Mouse (Mus musculus) neural tube, embryonic 13.5 days (tissue): ENCODE results near the gene Rragd. TPM values are rescaled to one million over a fixed set of nuclear protein-coding genes. Genes with fewer than 3 reads are reported as not detected.

ENCODE experiments used
- ATAC-seq: fragments of 200-750 bp; cut with Nextera tagmentation; 2 replicates; pipeline ENCODE4 v1.8.0; 2017; ENCODE audit warnings: low read depth, mild to moderate bottlenecking, moderate TSS enrichment, moderate library complexity
- H3K27ac ChIP-seq: fragments of 300-500 bp; sonication (generic); replicated peaks from 2 replicates; pipeline ENCODE4 v1.5.1; 2015; ENCODE audit warnings: moderate library complexity, mild to moderate bottlenecking, inconsistent platforms
- H3K27me3 ChIP-seq: fragments of 300-500 bp; sonication (generic); 2 replicates; pipeline ENCODE4 v1.6.1; 2015; ENCODE audit warnings: mild to moderate bottlenecking, inconsistent platforms
- H3K36me3 ChIP-seq: fragments of 300-500 bp; sonication (generic); 2 replicates; pipeline ENCODE4 v1.6.1; 2015; ENCODE audit warnings: mild to moderate bottlenecking, inconsistent platforms
- H3K4me1 ChIP-seq: fragments of 300-500 bp; sonication (generic); replicated peaks from 2 replicates; pipeline ENCODE4 v1.6.1; 2015; ENCODE audit warnings: inconsistent platforms
- H3K4me2 ChIP-seq: fragments of 300-500 bp; sonication (generic); 2 replicates; pipeline ENCODE4 v1.6.1; 2015; ENCODE audit warnings: inconsistent platforms, mild to moderate bottlenecking, moderate library complexity
- H3K4me3 ChIP-seq: fragments of 300-500 bp; sonication (generic); 2 replicates; pipeline ENCODE4 v1.5.1; 2015; ENCODE audit warnings: mild to moderate bottlenecking, inconsistent platforms
- H3K9ac ChIP-seq: fragments of 300-500 bp; sonication (generic); 2 replicates; pipeline ENCODE4 v1.6.1; 2015; ENCODE audit warnings: moderate library complexity, mild to moderate bottlenecking, inconsistent platforms
- H3K9me3 ChIP-seq: fragments of 300-500 bp; sonication (generic); 2 replicates; pipeline ENCODE4 v1.6.1; 2016; ENCODE audit warnings: inconsistent platforms
- WGBS: fragments of 180-500 bp; shearing (Covaris S2); methylation state at CpG from one replicate; pipeline ENCODE4 v1.1.7; 2015; 5-methylcytosine and 5-hydroxymethylcytosine counted together
- polyA plus RNA-seq: library from polyadenylated mRNA; unstranded; fragments of >200 nt; fragmentation: Nextera tagmentation; extraction: Ambion mirVana; gene quantifications from 2 replicates; pipeline ENCODE4 v1.2.1, GENCODE M21; 2015

The Rragd gene
- polyA plus RNA-seq, 1 experiment from 2014 or later, result 41.3 TPM

DNA sequence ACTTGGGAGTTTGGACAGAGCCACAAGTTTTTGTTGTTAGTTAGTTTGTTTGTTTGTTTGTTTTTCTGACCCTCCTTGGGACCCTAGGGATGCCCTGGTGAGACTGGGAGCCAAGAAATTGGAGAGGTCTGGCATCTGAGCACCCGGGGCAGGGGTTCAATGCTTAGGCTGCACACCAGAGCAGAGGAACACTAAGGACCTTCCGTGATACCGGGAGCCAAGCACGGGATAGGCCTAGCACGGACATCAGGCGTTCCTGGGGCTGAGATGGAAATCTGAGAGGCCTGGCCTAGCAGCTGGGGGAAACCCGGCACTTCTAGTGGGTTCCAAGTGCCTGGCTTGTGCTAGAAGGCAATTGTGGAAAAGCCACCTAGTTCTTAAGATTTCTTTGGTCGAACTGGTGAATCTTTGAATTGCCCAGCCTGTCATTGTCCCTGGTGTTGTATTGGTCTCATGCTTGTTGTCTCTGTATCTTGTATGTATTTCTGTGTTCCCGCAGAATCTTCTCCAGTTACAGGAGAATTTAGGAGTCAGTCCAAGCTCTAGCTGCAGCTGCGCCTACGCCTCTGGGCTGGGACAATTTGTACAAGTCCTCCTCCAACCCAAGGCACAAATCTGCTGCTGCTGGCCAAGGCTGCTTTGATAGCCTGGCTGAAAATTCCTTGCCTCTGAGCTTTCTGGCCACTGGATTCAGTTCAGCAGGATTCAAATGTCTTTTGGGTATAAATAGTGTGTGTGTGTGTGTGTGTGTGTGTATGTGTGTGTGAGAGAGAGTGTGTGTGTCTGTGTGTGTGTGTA is 75.3 kb downstream of the Rragd start:
- ATAC-seq, result no peak
- H3K9me3 ChIP-seq, result no peaks in the 10 kb centered on the region
- H3K36me3 ChIP-seq, result 0 out of 2 replicates have a peak, but pooled peaks cover 3% of the 10 kb centered on the region
- WGBS, result 80% methylated on average over 11 of the region's 11 CpGs
- H3K27me3 ChIP-seq, result no peaks in the 10 kb centered on the region
- no peak overlapping the region for H3K4me2 ChIP-seq
- no peaks in the 10 kb centered on the region for H3K4me1 ChIP-seq
- H3K27ac ChIP-seq, result no peak overlapping the region
- H3K9ac ChIP-seq, result no peak overlapping the region
- no peak overlapping the region for H3K4me3 ChIP-seq

DNA sequence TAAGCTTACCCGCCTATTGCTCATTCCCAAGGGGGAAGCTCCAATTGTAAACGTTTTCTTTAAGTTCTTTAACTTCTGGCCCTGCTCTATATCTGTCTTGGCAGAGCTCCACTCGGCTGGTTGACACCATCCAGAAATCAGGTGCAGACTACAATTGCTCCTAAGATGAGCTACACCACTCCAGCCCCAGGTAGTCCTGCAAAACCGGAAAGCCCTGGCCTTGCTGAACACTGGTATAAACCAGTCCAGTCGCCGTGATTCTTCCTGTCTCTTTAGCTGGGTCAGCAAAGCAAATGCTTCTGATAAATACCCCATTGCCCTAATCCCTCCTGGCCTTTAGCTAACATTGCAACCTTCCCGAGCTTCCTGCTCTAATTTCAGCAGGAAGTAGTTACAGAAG is 78.3 kb downstream of the Rragd start:
- no peaks in the 10 kb centered on the region for H3K4me1 ChIP-seq
- no peak overlapping the region for H3K27ac ChIP-seq
- no peaks in the 10 kb centered on the region for H3K36me3 ChIP-seq
- WGBS, result 65% methylated on average over 7 of the region's 7 CpGs
- no peak overlapping the region for H3K4me2 ChIP-seq
- H3K4me3 ChIP-seq, result no peak overlapping the region
- no peaks in the 10 kb centered on the region for H3K9me3 ChIP-seq
- no peak for ATAC-seq
- H3K27me3 ChIP-seq, result no peaks in the 10 kb centered on the region
- H3K9ac ChIP-seq, result no peak overlapping the region

DNA sequence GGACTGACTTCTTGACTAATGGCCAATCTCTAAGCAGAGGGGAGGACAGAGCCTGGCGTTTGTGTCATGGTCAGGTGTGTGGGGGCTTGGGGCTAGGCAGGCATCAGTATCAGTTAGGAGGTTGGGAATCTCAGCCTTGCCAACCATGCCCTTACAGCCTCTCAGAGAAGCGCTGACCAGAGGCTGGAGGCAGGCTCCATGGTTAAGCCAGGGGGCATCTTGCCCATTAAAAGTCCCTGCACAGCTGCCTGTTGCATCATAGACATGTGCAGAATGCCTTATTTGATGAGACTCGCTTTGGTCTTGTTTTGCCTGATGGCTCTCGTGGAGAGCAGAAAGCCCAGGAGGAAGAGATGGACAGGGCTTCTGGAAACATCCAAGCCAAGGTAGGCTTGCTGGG is 80.1 kb downstream of the Rragd start, which contains the start of gene Gabrr2:
Gene Gabrr2 (plus strand): TSS at position 19 of the 400 bp plus-strand sequence.
- no peaks in the 10 kb centered on the region for H3K36me3 ChIP-seq
- no peaks in the 10 kb centered on the region for H3K27me3 ChIP-seq
- no peak within 1 kb of the TSS for H3K4me2 ChIP-seq
- no peak within 1 kb of the TSS for H3K27ac ChIP-seq
- H3K9me3 ChIP-seq, result no peaks in the 10 kb centered on the region
- no peak for ATAC-seq
- no peak within 1 kb of the TSS for H3K4me3 ChIP-seq
- 87% methylated on average over 4 of the region's 4 CpGs for WGBS
- H3K9ac ChIP-seq, result no peak within 1 kb of the TSS
- no peaks in the 10 kb centered on the region for H3K4me1 ChIP-seq

DNA sequence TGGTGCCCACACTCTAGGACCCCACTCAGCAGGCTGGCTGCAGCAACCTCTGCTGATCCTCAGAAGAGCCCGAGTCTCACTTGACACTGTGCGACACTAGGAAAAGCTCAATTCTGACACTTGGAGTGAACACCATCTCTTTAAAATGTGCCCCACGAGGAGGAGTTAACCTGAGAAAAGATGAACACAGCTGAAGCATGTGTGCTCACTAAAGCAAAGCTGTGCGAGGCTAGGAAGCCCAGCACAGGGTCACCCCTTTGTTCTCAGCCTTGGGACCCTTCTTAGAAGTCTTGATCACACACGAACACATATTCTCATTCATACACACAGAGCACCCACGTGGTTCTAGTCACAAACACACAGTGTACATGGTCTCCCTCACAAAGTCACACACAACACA is 82.1 kb downstream of the Rragd start:
- no peaks in the 10 kb centered on the region for H3K36me3 ChIP-seq
- no peak overlapping the region for H3K9ac ChIP-seq
- H3K9me3 ChIP-seq, result no peaks in the 10 kb centered on the region
- WGBS, result 83% methylated on average over 6 of the region's 6 CpGs
- ATAC-seq, result no peak
- no peak overlapping the region for H3K4me2 ChIP-seq
- no peak overlapping the region for H3K4me3 ChIP-seq
- no peaks in the 10 kb centered on the region for H3K4me1 ChIP-seq
- no peaks in the 10 kb centered on the region for H3K27me3 ChIP-seq
- no peak overlapping the region for H3K27ac ChIP-seq

DNA sequence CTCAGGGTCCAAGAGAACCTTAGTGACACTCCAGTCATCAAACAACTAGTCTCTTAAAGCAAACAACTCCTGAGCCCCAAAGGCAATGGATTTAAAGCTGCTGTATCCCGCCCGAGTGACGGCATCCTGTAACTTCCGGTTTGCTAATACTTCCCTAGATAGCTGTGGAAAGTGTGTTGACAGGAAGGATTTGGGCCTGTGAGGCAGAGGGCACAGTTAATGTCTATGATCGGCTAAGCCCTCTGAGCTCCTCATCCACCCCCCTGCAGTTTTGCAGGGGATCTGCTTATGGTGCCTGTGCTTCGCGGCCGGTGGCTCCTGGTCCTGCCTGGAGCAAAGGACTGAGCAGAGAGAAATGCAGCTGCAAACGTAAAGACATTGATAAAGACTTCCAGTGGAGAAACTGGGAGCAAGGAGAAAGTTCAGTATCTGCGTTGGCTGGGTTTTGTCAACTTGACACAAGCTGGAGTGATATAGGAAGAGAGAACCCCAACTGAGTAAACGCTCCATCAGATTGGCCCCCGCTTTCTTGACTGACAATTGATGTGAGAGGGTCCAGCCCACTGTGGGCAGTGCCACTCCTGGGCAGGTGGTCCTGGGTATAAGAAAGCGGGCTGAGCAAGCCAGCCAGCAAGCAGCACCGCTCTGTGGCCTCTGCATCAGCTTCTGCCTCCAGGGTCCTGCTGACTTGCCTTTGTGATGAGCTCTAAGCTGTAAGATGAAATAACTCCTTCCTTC is 83.6 kb downstream of the Rragd start:
- Histone ChIP-seq H3K27ac (no peak overlapping the region), H3K36me3 (no peaks in the 10 kb centered on the region), H3K4me3 (no peak overlapping the region), H3K27me3 (no peaks in the 10 kb centered on the region), H3K4me1 (no peaks in the 10 kb centered on the region), H3K4me2 (no peak overlapping the region), H3K9ac (no peak overlapping the region), H3K9me3 (no peaks in the 10 kb centered on the region)
- ATAC-seq, result no peak
- 73% methylated on average over 14 of the region's 14 CpGs for WGBS

DNA sequence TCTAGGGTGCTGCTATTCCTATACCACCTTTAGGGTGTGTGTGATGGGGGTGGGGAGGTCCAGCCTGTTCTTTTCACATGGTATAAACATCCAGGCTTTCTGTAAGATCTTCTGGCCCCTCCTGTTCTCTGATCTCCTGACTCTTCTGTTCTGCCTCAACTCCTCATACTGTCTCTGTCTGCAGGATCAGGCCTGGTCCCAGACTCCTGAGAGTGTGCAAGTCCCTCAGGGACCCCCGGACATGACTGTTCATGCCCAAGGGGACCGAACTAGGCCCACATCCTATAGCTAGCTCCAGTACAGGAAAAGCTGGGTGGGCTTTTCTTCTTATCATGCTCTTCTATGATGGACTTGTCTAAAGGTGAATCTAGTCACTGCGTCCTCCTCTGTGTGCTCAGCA is 84.5 kb downstream of the Rragd start:
- no peak overlapping the region for H3K27ac ChIP-seq
- no peaks in the 10 kb centered on the region for H3K9me3 ChIP-seq
- no peak for ATAC-seq
- H3K27me3 ChIP-seq, result no peaks in the 10 kb centered on the region
- no peak overlapping the region for H3K4me3 ChIP-seq
- H3K9ac ChIP-seq, result no peak overlapping the region
- no peaks in the 10 kb centered on the region for H3K4me1 ChIP-seq
- WGBS, result 93% methylated on average over 3 of the region's 3 CpGs
- no peaks in the 10 kb centered on the region for H3K36me3 ChIP-seq
- H3K4me2 ChIP-seq, result no peak overlapping the region

DNA sequence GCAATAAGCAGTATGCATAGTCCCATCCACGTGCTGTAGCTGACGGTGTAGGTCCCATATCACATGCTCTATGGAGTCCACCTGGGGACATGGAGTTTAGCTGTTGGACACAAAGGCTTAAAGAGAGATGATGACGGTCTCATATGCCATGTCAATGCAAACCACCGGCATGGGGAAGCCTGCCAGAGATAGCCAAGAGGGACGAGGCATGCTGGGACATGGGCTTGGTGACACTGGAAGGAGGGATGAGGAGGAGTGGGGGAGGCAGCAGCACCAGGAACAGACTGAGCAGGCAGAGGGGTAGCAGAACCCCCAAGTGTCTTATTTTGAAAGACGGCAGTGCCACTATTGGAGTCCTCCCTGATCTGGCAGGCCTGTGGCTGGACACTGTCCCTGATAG is 85.0 kb downstream of the Rragd start:
- H3K27me3 ChIP-seq, result no peaks in the 10 kb centered on the region
- WGBS, result 92% methylated on average over 6 of the region's 6 CpGs
- H3K9me3 ChIP-seq, result no peaks in the 10 kb centered on the region
- no peak overlapping the region for H3K9ac ChIP-seq
- no peak overlapping the region for H3K27ac ChIP-seq
- no peaks in the 10 kb centered on the region for H3K36me3 ChIP-seq
- H3K4me3 ChIP-seq, result no peak overlapping the region
- no peak overlapping the region for H3K4me2 ChIP-seq
- no peak for ATAC-seq
- H3K4me1 ChIP-seq, result no peaks in the 10 kb centered on the region

DNA sequence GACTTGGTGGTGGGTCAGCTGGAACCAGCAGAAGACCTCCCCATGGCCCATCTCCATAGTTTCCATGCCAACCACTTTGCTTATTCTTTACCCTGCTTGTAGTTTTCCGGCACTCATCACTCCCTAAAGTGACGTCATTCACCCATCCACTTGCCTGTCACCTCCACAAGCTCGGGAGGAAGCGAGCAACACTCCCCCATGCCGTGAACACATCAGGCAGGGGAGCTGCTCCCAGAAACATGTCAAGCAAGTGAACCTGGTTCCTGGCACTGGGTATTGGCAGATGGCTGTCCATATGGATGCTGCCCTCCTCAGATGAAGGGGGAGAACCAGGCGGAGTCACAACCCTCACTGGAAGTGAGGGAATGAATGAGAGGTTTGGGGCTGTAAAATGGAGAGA is 86.1 kb downstream of the Rragd start:
- Histone ChIP-seq H3K9me3 (no peaks in the 10 kb centered on the region), H3K27me3 (no peaks in the 10 kb centered on the region), H3K36me3 (no peaks in the 10 kb centered on the region), H3K4me2 (no peak overlapping the region), H3K27ac (no peak overlapping the region), H3K9ac (no peak overlapping the region), H3K4me1 (no peaks in the 10 kb centered on the region), H3K4me3 (no peak overlapping the region)
- no peak for ATAC-seq
- 77% methylated on average over 6 of the region's 6 CpGs for WGBS

DNA sequence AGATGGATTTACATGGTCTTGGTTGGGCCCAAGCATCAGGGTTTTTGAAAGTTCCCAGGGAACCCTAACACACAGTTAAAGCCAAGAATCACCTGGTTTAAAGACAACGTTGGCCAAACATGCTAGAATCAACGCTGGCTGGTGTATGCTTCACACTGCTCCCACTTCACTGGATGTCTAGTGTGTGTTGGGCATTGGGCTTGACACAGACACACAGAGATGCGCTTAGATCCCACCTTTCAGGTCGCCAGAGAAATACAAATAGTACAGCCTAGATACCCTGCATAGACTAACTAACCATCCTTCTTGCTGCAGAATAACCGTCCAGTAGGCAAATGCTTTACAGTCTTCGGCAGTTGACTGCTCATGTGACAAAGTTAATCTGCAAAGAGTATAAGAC is 87.5 kb downstream of the Rragd start:
- no peaks in the 10 kb centered on the region for H3K4me1 ChIP-seq
- no peak for ATAC-seq
- no peak overlapping the region for H3K4me3 ChIP-seq
- H3K27me3 ChIP-seq, result no peaks in the 10 kb centered on the region
- no peak overlapping the region for H3K27ac ChIP-seq
- no peak overlapping the region for H3K4me2 ChIP-seq
- no peaks in the 10 kb centered on the region for H3K36me3 ChIP-seq
- no peak overlapping the region for H3K9ac ChIP-seq
- 92% methylated on average over 6 of the region's 6 CpGs for WGBS
- H3K9me3 ChIP-seq, result no peaks in the 10 kb centered on the region

DNA sequence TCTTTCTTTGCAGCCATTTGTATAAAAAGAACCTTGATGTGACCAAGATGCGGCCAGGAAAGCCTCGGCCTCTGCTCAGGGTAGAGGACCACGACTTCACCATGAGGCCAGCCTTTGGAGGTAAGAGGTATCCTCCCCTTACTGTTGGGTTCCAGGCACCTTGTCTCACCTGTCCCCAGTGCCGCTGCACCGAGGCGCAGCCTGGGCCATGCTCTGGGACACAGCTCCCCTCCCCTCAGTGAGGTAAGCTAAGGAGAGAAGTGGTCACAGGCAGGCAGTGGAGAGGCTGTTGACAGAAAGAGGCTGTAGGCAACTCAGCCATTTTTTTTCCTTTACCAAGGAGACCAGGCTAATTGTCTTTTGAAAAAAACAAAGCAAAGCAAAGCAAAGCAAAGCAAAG is 88.5 kb downstream of the Rragd start:
- Histone ChIP-seq H3K27ac (no peak overlapping the region), H3K36me3 (no peaks in the 10 kb centered on the region), H3K4me2 (no peak overlapping the region), H3K9ac (no peak overlapping the region), H3K27me3 (no peaks in the 10 kb centered on the region), H3K9me3 (no peaks in the 10 kb centered on the region), H3K4me1 (no peaks in the 10 kb centered on the region), H3K4me3 (no peak overlapping the region)
- no peak for ATAC-seq
- WGBS, result 93% methylated on average over 6 of the region's 6 CpGs
